Mouse (Mus musculus) kidney, adult 8-10 months (tissue): ENCODE data around the gene Gsn.

Experiments used
- DNase-seq, 2 experiments: peaks; one replicate each; pipeline ENCODE4 v3.0.0; 2022

Gene Gsn

DNA sequence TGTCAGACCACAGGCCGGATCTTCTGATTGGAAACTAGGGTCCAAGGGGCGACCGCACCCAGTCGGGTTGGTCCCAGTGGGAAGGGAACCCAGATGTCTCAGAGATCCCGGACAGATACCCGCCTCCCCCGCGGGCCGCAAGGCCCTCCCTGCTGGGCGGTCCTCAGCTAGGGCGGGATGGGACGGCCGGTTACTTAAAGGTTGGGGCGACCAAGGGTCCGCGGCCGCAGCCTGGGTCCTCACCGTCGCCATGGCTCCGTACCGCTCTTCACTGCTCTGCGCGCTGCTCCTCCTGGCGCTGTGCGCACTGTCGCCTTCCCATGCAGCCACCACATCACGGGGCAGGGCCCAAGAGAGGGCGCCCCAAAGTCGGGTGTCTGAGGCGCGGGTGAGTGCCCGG, 26.0 kb downstream of the Gsn start:
- DNase-seq, result no peak

DNA sequence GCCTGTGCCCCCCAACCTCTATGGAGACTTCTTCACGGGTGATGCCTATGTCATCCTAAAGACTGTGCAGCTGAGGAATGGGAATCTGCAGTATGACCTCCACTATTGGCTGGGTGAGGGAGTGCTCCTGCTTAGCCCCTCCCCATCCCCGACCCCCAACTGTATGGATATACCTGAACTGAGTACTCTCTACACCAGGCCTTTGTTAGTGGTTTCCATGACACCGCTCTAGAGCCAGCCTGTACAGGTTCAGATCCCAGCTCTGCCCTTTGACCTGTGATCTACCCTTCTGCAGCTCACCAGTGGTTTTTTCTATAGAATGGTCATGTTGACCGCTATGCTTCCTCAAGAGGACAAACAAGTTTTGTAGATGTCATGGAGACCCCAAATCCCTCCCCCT, 27.8 kb downstream of the Gsn start:
- no peak for DNase-seq

DNA sequence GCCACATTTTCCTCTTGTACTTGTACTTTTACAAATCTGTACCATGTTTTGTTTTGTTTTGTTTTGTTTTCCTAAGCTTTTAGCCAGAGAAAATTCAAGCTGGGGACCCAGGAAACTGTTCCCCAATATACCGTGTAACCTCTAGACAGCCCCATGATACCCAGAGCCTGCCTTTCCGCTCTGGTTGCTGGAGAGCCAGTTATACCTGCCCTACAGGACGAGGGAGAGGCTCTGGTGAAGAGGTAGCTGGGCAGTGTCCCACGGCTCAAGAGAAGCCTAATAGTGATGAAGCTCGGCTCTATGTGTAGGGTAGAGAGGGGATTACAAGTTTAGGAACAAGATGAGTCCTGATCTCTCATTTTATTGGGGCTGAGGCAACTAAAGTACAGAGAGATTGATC, 29.0 kb downstream of the Gsn start:
- no peak for DNase-seq

DNA sequence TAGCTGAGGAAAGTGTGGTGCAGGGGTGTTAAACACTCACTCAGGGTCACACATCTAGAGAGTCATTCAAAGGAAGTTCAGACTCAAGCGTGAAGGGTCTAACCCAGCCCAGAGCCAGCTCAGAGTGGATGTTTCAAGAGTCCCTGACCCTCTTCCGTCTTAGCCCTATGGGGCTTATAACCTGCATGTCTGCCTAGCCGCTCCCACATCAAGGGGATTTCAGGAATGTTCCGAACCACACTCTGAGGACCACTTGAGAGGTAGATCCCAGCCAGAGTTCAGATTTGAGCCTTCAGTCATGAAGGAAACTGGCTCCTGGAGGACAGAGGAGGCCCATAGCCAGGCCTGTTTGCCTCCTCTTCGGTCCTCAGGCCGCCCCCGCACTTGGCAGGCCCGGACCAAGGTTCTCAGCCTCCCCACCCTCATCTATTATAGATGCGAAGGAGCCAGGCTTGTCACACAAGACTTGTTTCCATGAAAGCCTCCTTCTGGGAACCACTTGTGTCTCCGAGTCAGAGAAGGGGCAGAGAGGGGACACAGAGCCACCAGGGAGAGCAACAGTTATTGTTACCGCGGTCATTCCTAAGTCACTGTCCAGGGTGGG, 30.9 kb downstream of the Gsn start:
- DNase-seq, result no peak

DNA sequence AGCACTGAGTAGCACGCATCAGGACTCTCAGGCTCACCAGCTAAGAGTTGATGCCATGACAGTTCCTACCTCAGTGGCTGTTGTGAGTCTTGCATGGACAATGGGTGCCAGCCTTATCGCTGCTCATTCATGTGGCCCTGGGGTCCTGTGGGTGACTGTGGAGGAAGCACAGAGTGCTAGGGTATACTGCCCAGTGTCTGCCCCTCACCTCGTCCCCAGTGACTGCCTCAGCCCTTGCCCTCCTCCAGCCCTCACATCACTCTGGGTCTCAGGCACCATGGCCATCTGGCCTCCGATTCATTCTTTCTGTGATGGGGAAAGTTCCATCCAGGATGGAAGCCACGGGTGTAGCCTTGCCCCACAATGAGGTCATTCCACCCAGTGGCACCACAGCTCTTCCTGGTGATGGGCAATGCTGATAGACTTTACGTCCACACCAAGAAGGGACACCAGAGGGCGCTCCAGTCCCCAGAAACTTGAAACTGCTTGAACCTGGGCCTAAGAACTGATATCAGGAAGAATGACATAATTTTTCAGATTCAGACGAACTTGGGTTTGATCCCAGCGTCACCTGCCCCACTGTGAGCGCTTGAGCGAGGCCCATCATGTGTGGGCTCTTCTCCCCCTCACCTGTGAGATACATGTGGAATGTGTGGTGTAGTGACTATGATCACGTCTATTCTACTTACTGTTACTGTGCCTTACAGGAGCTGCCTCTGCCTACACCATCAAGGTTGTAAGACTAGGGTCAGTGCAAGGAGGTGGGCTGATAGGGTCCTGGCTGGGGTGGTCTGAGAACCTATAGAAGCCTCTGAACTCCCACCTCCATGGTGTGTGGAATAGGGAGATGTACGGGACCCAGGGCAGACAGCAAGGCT, 32.8 kb downstream of the Gsn start:
- DNase-seq, result peak in 1 of 2 experiments; percentile 85

DNA sequence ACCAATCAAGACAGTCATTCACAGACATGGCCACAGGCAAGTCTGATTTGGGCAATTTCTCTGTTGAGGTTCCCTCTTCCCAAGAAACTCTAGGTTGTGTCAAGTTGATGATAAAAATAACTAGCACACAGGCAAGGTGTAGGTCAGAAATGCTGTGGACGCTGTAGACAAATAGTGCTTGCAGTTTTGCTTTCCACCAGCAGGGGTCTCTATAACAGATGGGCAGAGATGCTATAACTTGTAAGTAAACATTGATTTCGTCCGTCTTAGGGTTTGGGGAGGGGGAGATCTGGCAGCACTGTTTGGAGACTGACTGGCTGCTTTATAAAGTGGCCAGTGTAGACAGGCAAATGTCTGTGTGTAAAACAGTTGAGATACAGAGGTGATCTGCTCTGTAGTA, 35.7 kb downstream of the Gsn start:
- peak in 1 of 2 experiments; percentile 59 for DNase-seq

DNA sequence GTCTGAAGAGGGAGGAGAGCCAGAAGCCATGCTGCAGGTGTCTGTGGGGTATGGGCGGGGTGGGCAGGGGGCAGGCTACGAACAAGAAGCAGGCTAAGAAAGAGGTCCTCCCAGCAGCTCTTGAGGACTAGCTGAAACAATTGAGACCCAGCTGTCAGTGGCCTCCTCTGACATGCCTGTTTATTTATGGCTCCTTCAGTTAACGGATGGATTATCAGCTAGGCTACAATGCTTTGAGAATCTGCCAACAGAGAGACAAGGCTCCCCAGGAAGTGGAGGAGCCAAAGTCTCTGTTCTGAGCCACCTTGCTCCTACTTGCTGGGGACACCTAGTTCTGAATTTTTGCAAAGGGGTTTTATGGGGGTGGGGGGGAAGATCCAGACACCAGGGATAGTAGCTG, 36.5 kb downstream of the Gsn start:
- DNase-seq, result no peak

DNA sequence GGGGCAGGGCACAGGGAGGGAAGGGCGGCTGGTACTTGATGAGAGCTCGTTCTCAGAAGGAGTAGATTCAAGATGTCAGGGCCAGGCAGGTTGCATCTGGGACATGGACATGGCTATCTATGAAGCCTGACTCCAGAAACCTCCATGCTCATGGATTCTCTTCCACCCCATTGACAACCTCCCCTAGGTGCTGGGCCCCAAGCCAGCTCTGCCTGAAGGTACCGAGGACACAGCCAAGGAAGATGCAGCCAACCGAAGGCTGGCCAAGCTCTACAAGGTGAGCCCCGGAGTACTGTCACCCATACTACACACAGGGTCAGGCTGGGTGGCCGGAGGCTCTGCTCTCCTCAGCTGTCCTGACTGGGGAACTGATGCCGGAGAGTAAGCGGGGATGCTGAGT, 37.1 kb downstream of the Gsn start:
- DNase-seq, result no peak

DNA sequence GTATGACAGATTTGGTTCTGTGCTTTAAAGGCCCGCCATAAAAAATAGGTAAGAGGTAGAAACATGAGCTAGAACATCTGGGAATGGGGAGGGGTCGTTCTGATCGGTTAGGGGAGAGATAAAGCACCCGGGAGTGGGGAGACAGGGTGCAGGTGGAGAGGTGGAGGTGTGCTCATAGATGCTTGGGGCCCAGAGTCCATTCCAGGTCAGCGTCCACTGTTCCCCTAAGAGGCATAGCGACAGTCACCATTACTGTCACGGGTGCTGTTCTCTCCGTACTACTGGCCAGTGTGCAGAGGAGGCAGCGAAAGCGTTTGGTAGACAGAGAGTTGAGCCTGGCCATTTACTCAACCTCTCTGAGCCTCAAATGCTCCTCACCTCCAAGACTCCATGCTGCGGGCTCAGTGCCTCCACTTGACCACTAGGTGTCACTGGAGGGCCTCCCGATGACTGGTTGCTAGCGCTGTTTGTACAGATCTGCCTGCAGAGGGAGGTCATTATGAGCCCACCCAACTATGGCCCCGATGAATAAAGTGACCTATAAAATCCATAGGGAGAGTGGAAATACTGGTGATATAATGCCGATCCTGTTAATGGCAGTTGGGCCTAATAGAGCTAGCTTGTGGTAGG, 41.6 kb downstream of the Gsn start:
- peak; percentile 53 to 74 for DNase-seq

DNA sequence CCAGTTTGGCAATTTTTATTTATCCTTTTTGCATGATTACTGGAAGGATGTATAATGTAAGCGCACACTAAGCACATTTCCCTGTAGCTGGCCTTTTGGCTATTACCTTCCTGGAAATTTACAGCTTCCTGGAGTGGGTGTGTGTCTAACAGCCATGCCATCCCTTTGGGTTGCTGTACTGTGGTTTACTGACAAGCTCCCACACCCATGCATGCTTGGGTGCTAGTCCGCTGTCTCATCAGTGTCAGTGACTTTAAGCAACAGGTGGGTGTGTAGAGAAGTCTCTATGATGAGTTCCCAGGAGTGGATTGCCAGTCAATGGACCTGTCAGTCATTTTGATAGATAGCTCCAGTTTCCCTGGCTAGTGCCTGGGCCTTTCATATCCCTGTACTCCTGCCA, 43.3 kb downstream of the Gsn start:
- DNase-seq, result no peak

DNA sequence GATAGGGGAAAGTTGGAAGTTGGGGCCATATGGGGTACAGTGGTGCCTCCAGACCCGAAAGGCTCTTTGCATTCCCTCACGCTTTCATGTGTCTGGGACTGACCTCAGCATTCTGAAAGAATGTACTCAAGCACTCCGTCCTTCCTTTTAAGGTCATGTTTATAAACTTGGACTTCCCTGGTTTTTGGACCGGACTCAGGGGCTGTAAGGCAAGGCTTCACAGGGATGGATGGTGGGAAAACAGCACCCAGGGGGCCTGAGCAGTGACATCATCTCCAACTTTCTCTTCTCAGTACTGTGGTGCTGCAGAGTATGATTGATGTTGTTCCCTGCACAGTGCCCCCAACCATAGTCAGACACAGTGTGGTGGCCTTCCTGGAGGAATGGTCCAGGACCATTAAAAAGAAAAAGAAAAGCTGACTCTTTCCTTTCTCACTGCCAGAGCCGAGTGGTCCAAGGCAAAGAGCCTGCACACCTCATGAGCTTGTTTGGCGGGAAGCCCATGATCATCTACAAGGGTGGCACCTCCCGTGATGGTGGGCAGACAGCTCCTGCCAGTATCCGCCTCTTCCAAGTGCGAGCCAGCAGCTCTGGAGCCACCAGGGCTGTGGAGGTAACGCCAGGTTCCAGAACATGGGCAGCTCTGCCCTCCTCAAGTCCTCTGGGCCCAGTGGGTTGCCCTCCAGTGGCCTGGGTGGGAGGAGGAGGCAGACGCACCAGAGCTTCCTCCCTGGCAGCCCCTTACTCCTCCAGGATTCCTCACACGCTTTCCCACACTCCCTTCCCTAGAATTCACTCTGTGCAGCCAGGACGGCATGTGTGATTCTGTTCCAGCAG, 46.1 kb downstream of the Gsn start:
- no peak for DNase-seq

DNA sequence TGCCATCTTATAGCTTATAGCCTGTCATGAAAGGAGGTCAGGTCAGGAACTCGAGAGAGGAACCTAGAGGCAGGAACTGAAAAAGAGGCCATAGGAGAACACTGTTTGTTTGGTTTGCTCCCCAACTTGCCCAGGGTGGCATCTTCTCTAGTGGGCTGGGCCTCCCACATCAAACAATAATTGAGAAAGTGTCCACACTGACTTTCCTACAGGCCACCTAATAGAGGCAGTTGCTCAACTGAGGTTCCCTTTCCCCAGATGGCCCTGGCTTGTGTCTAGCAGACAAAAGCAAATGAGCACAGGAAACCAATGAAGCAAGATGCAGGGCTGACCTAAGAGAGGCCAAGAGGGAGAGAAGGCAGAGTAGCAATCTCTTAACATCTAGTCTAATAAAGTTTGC, 52.0 kb downstream of the Gsn start:
- no peak for DNase-seq

DNA sequence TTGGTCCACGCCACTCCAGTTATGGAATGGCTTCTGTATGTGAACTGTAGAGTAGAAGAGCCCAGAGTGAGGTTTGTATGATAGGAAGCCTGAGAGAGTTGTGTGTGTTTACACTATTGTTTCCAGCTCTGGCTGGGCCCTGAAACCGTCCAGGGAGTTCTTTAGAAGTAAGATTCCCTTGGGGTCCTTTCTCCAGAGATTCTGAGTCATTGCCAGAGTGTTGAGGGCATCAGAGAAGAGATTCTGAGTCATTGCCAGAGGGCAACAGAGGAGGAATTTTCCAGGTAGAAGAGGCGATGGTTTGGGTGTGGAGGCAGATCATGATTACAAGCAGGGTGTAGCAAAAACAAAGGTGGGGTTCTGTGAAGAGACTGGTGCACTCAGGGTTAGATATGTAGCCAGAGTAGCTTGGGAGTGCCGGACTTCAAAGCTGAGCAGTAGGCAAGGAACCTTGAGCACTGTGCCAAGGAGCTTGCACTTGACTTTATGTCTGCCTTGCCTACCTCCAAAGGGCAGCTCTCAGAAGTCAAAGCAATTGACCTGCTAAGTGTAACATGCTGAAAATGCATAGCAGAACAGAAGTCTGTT, 53.8 kb downstream of the Gsn start:
- DNase-seq, result no peak

DNA sequence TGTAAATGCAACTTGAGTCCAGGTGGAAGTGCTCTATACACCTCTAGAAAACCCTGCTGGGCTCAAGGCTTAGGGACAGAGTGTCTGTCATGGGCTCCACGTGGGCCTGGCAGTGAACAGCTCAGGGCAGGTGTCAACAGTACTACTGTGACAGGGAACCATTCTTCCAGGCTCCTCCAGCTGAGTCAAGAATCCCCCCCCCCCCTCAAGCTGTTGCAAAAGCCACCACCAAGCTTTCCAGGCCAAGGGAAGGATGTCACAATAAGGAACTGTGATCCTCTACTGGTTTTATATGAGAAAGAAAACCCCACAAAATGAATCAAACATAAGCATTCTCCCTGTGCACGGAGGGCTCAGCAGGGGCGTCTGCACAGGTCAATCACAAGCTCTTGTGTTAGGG, 58.1 kb downstream of the Gsn start:
- DNase-seq, result no peak

DNA sequence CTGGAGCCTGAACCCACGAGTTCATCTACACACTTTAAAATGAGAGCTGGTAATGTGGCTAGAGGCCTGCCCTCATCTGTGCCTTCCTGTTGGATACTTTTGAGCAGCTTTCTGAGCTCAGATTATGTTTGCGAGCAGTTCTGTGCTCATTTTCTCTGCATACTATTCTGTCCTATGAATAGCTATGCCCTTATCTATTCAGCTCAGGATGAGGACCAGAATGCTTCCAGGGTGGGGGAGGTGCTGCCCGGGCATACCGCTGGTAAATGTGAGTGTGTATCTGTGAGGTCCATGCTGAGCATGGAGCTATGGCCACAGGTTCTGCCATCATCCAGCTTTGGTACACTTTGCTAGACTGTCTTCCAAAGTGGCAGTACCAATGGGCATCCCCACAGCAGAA, 61.4 kb downstream of the Gsn start:
- no peak for DNase-seq

DNA sequence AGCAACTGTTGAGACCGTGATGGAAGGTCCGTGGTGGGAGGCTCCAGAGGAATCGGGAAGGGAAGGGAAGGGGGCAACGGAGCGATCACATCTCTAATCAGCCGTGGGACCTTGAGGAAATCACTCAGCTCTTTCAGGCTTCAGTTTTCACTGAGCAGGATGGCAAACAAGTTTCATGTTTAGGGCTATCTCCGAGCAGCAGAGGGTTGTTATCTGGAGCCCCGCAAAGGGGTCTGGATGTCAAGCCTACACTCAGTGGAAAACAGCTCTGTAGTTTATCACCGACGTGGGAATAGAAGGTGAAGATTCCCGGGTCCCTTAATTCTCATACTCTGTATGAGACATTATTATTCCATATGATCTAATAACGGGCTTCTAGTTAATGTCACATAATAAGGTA, 62.2 kb downstream of the Gsn start:
- DNase-seq, result no peak

DNA sequence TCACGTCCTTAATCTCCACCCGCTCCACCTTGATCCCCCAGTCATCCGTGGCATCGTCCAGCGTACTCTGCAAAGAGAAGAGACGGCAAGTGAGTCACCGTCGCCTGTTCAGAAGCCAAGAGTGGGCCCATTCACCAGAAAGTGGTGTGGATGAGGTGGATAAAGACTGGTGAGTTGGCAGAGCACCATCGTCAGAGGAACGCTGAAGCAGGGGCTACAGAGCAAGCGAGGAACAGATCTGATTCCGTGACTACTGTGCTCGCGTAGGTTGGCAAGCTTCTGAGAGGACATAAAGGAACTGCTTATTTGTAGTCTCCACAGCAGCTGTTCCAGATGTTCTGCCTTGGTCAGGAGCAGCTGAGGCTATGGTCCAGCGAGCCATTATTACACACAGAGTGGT, 64.2 kb downstream of the Gsn start:
- DNase-seq, result no peak

DNA sequence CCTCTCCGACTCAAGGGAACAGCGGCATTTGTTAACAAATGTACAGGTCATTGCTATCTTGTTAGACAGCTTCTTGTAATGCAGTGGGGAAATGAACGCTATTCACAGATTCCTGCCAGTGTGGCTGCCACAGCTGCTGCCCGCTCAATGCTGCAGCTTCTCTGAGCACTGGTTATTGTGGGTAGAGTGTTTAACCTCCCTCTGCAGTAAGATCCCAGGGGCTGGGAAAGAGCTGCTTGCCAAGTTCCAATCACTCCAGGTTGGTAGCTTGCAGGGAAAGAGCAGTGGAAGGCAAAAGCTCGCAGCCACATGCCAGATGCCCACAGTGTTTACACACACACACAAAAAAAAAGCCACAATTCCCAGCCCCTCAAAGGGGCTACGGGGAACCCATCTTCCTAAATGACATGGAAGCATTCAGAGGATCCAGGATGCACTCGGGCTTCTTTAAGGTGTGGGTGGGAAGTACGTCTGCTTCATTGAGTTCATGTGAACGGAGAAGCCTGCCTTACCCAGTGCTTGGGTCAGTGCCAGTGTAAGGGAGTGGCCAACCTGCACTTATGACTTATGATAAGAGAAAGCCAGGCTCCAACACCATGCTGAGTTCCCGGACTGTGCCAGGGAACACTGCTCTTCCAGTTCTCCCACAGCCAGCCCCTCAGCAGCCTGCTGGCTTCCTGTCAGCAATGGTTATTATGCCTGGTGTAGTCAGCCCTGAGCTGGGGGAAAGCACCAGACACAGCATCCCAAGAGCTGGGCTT, 66.4 kb downstream of the Gsn start:
- DNase-seq, result no peak

DNA sequence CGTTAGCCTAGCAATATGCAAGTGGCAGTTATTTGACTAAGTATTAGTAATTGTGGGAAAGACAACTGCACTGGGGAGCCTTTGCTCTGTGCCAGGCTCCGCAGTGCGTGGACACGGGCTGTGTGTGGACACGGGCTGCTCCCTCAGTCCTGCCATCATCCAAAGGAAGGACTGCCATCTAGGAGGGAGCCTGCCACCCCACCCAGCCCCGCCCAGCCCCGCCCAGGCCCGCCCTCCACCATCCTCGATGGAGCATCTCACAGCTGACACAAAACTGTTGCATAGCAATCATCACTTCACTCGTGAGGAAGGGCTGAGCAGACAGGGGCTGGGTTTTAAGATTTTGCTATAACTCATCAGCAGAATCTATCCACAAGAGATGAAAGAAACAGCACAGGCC, 69.8 kb downstream of the Gsn start:
- DNase-seq, result no peak

DNA sequence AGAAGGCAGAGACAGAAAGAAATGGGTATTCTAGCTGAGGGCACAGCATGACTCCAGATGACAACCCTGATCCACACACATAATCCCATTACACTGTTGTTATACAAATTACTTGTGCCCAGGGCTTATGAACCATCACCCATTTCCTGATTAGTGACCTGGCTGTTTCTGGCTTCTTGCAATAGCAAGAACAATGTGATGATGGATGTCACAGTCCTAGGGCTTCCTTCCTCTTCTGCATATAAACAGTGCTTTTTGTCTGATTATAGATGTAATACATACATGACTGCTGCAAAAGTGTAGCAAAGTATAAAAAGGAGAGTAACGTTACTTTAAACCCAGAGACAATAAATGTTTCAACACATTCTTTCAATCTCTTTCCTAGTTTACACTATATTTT, 70.8 kb downstream of the Gsn start:
- peak in 1 of 2 experiments; percentile 19 for DNase-seq

DNA sequence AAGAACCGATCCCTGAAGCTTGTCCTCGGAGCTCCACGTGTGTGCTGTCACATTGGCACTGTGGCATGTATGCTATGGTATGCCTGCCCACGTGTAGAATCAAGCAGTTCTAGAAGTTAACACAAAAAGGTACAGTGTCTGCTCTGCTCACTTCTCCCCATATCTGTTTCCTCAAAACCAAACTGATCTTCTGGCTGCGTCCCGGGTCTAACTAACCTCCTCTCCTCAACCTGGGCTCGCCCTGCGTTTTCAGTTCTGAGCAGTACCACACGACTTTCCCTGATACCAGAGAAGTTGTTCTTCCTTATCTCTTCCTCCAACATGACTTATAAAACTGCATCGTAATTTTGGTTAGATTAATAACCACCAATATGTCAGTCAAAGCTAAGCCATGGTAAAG, 71.4 kb downstream of the Gsn start:
- DNase-seq, result no peak
